Mouse (Mus musculus): Measurements from ENCODE around the gene Fiz1. TPM values are rescaled to one million over a fixed set of nuclear protein-coding genes. Genes with fewer than 3 reads are reported as not detected.
A peak's percentile ranks its signal among the peaks of the same experiment; 100 is the strongest.

Fiz1 gene
- 23.4 and 23.8 TPM in 2 replicates for polyA plus RNA-seq (2014; fragmentation: Nextera tagmentation; extraction: Ambion mirVana)

GRCm38 (mm10) chr7:5014251-5015117 lies at the start of gene Fiz1, which contains the start of gene Zfp524:
Fiz1 (minus strand) TSS chr7:5014697.
Zfp524 (plus strand) TSS chr7:5014415.
- peak; percentile 78 for ATAC-seq (ENCODE audit: insufficient number of reproducible peaks, insufficient read depth, low FRiP score, low read depth)
- H3K4me1 ChIP-seq (ENCODE audit: control insufficient read depth in 2 of 2, insufficient read depth in 2 of 2, low read length in 2 of 2), result peaks cover 0 to 11% of the 10 kb centered on the region in 2 experiments; a peak in 2 of 4 replicates
- H3K27ac ChIP-seq (replicated peaks in 1 of 2; ENCODE audit: control insufficient read depth in 1 of 2, insufficient read depth in 1 of 2, low read depth in 2 of 2, low read length in 2 of 2), result peak within 1 kb of the TSS; percentile 97 to 99
- H3K4me3 ChIP-seq (ENCODE audit: control insufficient read depth in 1 of 2, insufficient read depth in 1 of 2, low read depth in 1 of 2, low read length in 2 of 2), result peak within 1 kb of the TSS; percentile 64 to 84
- no peaks in the 10 kb centered on the region for H3K9me3 ChIP-seq (ENCODE audit: control insufficient read depth, low read length)
- H3K27me3 ChIP-seq (ENCODE audit: control insufficient read depth, insufficient read depth, low read length), result no peaks in the 10 kb centered on the region
- peak within 1 kb of the TSS; percentile 70 for H3K4me2 ChIP-seq (ENCODE audit: low read length)
- H3K36me3 ChIP-seq (ENCODE audit: control insufficient read depth, insufficient read depth, low read length), result peaks cover 43% of the 10 kb centered on the region
- WGBS, result under 1% methylated on average over 42 of the region's 42 CpGs
- peak within 1 kb of the TSS; percentile 88 for H3K9ac ChIP-seq (ENCODE audit: low read length)

GRCm38 (mm10) chr7:5062360-5063001 lies 48.0 kb upstream of the Fiz1 start:
- ATAC-seq (ENCODE audit: insufficient number of reproducible peaks, insufficient read depth, low FRiP score, low read depth), result peak; percentile 63
- Histone ChIP-seq H3K9me3 (ENCODE audit: control insufficient read depth, low read length) (no peaks in the 10 kb centered on the region), H3K4me2 (ENCODE audit: low read length) (peak overlapping the region; percentile 98), H3K36me3 (ENCODE audit: control insufficient read depth, insufficient read depth, low read length) (peaks cover 25% of the 10 kb centered on the region), H3K4me1 (ENCODE audit: control insufficient read depth in 2 of 2, insufficient read depth in 2 of 2, low read length in 2 of 2) (peaks cover 3 to 23% of the 10 kb centered on the region in 2 experiments; a peak in 3 of 4 replicates), H3K9ac (ENCODE audit: low read length) (peak overlapping the region; percentile 84), H3K4me3 (ENCODE audit: control insufficient read depth in 1 of 2, insufficient read depth in 1 of 2, low read depth in 1 of 2, low read length in 2 of 2) (peak overlapping the region; percentile 84), H3K27me3 (ENCODE audit: control insufficient read depth, insufficient read depth, low read length) (peaks cover 16% of the 10 kb centered on the region), H3K27ac (replicated peaks in 1 of 2; ENCODE audit: control insufficient read depth in 1 of 2, insufficient read depth in 1 of 2, low read depth in 2 of 2, low read length in 2 of 2) (peak overlapping the region; percentile 95 to 98)
- WGBS, result under 1% methylated on average over 41 of the region's 51 CpGs

- peak; percentile 81 for ATAC-seq (ENCODE audit: insufficient number of reproducible peaks, insufficient read depth, low FRiP score, low read depth)
- H3K4me1 ChIP-seq (ENCODE audit: control insufficient read depth in 2 of 2, insufficient read depth in 2 of 2, low read length in 2 of 2), result peaks cover 4 to 26% of the 10 kb centered on the region in 2 experiments; a peak in 3 of 4 replicates
- WGBS, result under 1% methylated on average over 57 of the region's 65 CpGs
- H3K4me3 ChIP-seq (ENCODE audit: control insufficient read depth in 1 of 2, insufficient read depth in 1 of 2, low read depth in 1 of 2, low read length in 2 of 2), result peak within 1 kb of the TSS; percentile 84
- peaks cover 22% of the 10 kb centered on the region for H3K27me3 ChIP-seq (ENCODE audit: control insufficient read depth, insufficient read depth, low read length)
- H3K27ac ChIP-seq (replicated peaks in 1 of 2; ENCODE audit: control insufficient read depth in 1 of 2, insufficient read depth in 1 of 2, low read depth in 2 of 2, low read length in 2 of 2), result peak within 1 kb of the TSS; percentile 98 to 100
- H3K36me3 ChIP-seq (ENCODE audit: control insufficient read depth, insufficient read depth, low read length), result peaks cover 18% of the 10 kb centered on the region
- H3K9ac ChIP-seq (ENCODE audit: low read length), result peak within 1 kb of the TSS; percentile 84
- peak within 1 kb of the TSS; percentile 98 for H3K4me2 ChIP-seq (ENCODE audit: low read length)
- no peaks in the 10 kb centered on the region for H3K9me3 ChIP-seq (ENCODE audit: control insufficient read depth, low read length)
Observed at GRCm38 (mm10) chr7:5061774-5062359, 47.4 kb upstream of the Fiz1 start, which contains the start of gene U2af2. U2af2 (plus strand) TSS chr7:5062143.

- peak; percentile 85 for ATAC-seq (ENCODE audit: insufficient number of reproducible peaks, insufficient read depth, low FRiP score, low read depth)
- under 1% methylated on average over 60 of the region's 60 CpGs for WGBS
- peak overlapping the region; percentile 84 for H3K9ac ChIP-seq (ENCODE audit: low read length)
- peaks cover 5 to 30% of the 10 kb centered on the region in 2 experiments; a peak in 3 of 4 replicates for H3K4me1 ChIP-seq (ENCODE audit: control insufficient read depth in 2 of 2, insufficient read depth in 2 of 2, low read length in 2 of 2)
- H3K4me2 ChIP-seq (ENCODE audit: low read length), result peak overlapping the region; percentile 98
- peak overlapping the region; percentile 98 to 100 for H3K27ac ChIP-seq (replicated peaks in 1 of 2; ENCODE audit: control insufficient read depth in 1 of 2, insufficient read depth in 1 of 2, low read depth in 2 of 2, low read length in 2 of 2)
- peaks cover 28% of the 10 kb centered on the region for H3K27me3 ChIP-seq (ENCODE audit: control insufficient read depth, insufficient read depth, low read length)
- peaks cover 11% of the 10 kb centered on the region for H3K36me3 ChIP-seq (ENCODE audit: control insufficient read depth, insufficient read depth, low read length)
- H3K4me3 ChIP-seq (ENCODE audit: control insufficient read depth in 1 of 2, insufficient read depth in 1 of 2, low read depth in 1 of 2, low read length in 2 of 2), result peak overlapping the region; percentile 82 to 84
- no peaks in the 10 kb centered on the region for H3K9me3 ChIP-seq (ENCODE audit: control insufficient read depth, low read length)
Observed at GRCm38 (mm10) chr7:5060944-5061773, 46.7 kb upstream of the Fiz1 start.

- 2% methylated on average over 27 of the region's 27 CpGs for WGBS
- Histone ChIP-seq H3K27me3 (ENCODE audit: control insufficient read depth, insufficient read depth, low read length) (peaks cover 37% of the 10 kb centered on the region), H3K4me1 (ENCODE audit: control insufficient read depth in 2 of 2, insufficient read depth in 2 of 2, low read length in 2 of 2) (peaks cover 5 to 28% of the 10 kb centered on the region in 2 experiments; a peak in 3 of 4 replicates), H3K9ac (ENCODE audit: low read length) (peak overlapping the region; percentile 84), H3K27ac (replicated peaks in 1 of 2; ENCODE audit: control insufficient read depth in 1 of 2, insufficient read depth in 1 of 2, low read depth in 2 of 2, low read length in 2 of 2) (peak overlapping the region; percentile 96 to 98), H3K9me3 (ENCODE audit: control insufficient read depth, low read length) (no peaks in the 10 kb centered on the region), H3K4me3 (ENCODE audit: control insufficient read depth in 1 of 2, insufficient read depth in 1 of 2, low read depth in 1 of 2, low read length in 2 of 2) (peak overlapping the region; percentile 82 to 84), H3K36me3 (ENCODE audit: control insufficient read depth, insufficient read depth, low read length) (peaks cover 7% of the 10 kb centered on the region), H3K4me2 (ENCODE audit: low read length) (peak overlapping the region; percentile 98)
- 0 out of 2 replicates have a peak, but pooled peaks have one; percentile 2 for ATAC-seq (ENCODE audit: insufficient number of reproducible peaks, insufficient read depth, low FRiP score, low read depth)
Observed at GRCm38 (mm10) chr7:5060239-5060731, 45.8 kb upstream of the Fiz1 start.

- Histone ChIP-seq H3K9me3 (ENCODE audit: control insufficient read depth, low read length) (no peaks in the 10 kb centered on the region), H3K4me3 (ENCODE audit: control insufficient read depth in 1 of 2, insufficient read depth in 1 of 2, low read depth in 1 of 2, low read length in 2 of 2) (no peak overlapping the region), H3K9ac (ENCODE audit: low read length) (no peak overlapping the region), H3K4me2 (ENCODE audit: low read length) (peak overlapping the region; percentile 98; the same call in 1 of the 2 replicates), H3K36me3 (ENCODE audit: control insufficient read depth, insufficient read depth, low read length) (peaks cover 4% of the 10 kb centered on the region), H3K27me3 (ENCODE audit: control insufficient read depth, insufficient read depth, low read length) (peaks cover 45% of the 10 kb centered on the region), H3K4me1 (ENCODE audit: control insufficient read depth in 2 of 2, insufficient read depth in 2 of 2, low read length in 2 of 2) (peaks cover 5 to 26% of the 10 kb centered on the region in 2 experiments; a peak in 3 of 4 replicates), H3K27ac (replicated peaks in 1 of 2; ENCODE audit: control insufficient read depth in 1 of 2, insufficient read depth in 1 of 2, low read depth in 2 of 2, low read length in 2 of 2) (no peak overlapping the region)
- WGBS, result 88% methylated on average over 12 of the region's 12 CpGs
- ATAC-seq (ENCODE audit: insufficient number of reproducible peaks, insufficient read depth, low FRiP score, low read depth), result no peak
Observed at GRCm38 (mm10) chr7:5059421-5059820, 44.9 kb upstream of the Fiz1 start.
